Mouse (Mus musculus): ENCODE data around the gene C77080. TPM values are rescaled to one million over a fixed set of nuclear protein-coding genes. Genes with fewer than 3 reads are reported as not detected.

C77080 gene
- polyA plus RNA-seq, 1 experiment from 2014 or later = 5.1 TPM

DNA sequence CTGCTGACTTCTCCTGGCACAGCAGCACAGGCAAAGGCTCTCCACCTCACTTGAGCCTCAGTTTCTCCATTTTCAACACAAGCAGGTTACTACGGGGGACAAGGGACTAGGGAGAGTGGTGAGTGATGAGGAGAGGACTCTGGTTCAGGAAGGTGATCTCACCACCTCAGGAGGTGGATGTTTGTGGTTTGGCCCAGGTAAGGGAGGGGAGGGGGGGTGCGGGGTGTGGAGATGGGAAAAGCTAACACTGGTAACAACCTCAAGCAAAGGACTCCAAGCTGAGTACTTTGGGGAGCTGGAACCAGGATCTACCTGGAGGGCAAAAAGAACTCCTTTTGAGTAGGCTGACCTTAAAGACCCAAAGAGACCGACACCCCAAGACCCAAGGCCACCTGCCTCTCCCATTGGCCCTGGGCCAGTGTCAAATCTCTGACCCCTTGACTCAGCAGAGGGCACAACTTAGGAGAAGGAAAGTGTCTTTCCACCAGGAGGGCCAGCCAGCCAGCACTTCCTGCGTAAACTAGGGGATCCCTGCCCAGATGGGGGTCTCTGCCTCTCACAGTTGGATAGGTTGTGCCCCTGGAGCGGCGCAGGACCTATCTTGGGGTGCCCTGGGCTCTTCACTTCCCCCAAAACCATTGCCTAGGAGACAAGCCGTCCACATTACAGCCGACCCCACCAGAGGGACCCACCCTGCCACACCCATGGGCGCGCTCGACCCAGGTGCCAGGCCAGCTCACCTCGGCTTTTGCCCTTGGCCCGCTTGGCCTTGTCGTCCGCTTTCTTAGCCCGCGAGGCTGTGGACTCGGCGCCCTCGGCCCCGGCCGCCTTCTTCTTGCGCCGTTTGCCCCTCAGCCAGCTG lies 13.6 kb downstream of the C77080 start:
- H3K4me1 ChIP-seq (replicated peaks) = peaks cover 37% of the 10 kb centered on the region

GRCm38 (mm10) chr4:129246360-129247301 lies 14.6 kb downstream of the C77080 start:
- no peak overlapping the region for H3K4me3 ChIP-seq (replicated peaks)
- no peaks in the 10 kb centered on the region for H3K36me3 ChIP-seq
- peaks cover 61% of the 10 kb centered on the region for H3K27me3 ChIP-seq
- H3K9me3 ChIP-seq = no peaks in the 10 kb centered on the region
- H3K27ac ChIP-seq = no peak overlapping the region
- H3K4me1 ChIP-seq (replicated peaks) = peaks cover 42% of the 10 kb centered on the region
- no peak overlapping the region for H3K4me2 ChIP-seq (replicated peaks)
- H3K9ac ChIP-seq (replicated peaks) = no peak overlapping the region
- no peak for ATAC-seq
- 41% methylated on average over 15 of the region's 15 CpGs for WGBS

More for the DNA sequence above, 13.6 kb downstream of the C77080 start:
- no peaks in the 10 kb centered on the region for H3K9me3 ChIP-seq
- peak overlapping the region; percentile 72 for H3K9ac ChIP-seq (replicated peaks)
- H3K27me3 ChIP-seq = peaks cover 65% of the 10 kb centered on the region
- ATAC-seq = no peak
- H3K27ac ChIP-seq = no peak overlapping the region
- 10% methylated on average over 24 of the region's 24 CpGs for WGBS
- H3K4me2 ChIP-seq (replicated peaks) = peak overlapping the region; percentile 97
- peak overlapping the region; percentile 55 for H3K4me3 ChIP-seq (replicated peaks)
- no peaks in the 10 kb centered on the region for H3K36me3 ChIP-seq

DNA sequence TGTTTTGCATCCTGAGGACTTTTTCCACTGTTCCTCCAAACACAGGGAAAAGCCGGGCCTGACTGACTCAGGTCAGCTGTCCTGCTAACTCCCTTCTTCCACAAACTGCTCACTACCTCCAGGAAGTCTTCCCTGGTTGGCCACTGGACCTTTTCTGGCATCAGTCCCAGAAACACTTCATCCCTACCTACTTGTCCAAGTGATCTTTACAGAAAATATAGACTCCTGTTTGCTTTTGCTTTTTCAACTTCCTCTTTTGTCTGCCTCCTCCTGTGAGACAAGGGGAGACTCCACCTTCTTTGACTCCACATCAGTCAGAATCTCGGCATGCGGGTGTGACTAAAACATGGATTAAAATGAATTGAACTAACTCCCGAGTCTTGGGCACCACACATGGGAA lies 16.4 kb downstream of the C77080 start:
- Histone ChIP-seq H3K27ac (no peak overlapping the region), H3K9ac (replicated peaks) (no peak overlapping the region), H3K4me3 (replicated peaks) (no peak overlapping the region), H3K4me1 (replicated peaks) (peaks cover 35% of the 10 kb centered on the region), H3K36me3 (no peaks in the 10 kb centered on the region), H3K9me3 (no peaks in the 10 kb centered on the region), H3K27me3 (peaks cover 44% of the 10 kb centered on the region), H3K4me2 (replicated peaks) (no peak overlapping the region)
- no peak for ATAC-seq
- 58% methylated on average over 4 of the region's 4 CpGs for WGBS

- WGBS = 22% methylated on average over 4 of the region's 4 CpGs
- no peaks in the 10 kb centered on the region for H3K36me3 ChIP-seq
- no peaks in the 10 kb centered on the region for H3K9me3 ChIP-seq
- H3K4me3 ChIP-seq (replicated peaks) = no peak overlapping the region
- H3K27ac ChIP-seq = no peak overlapping the region
- no peak overlapping the region for H3K4me2 ChIP-seq (replicated peaks)
- H3K4me1 ChIP-seq (replicated peaks) = peaks cover 37% of the 10 kb centered on the region
- H3K9ac ChIP-seq (replicated peaks) = no peak overlapping the region
- no peak for ATAC-seq
- peaks cover 24% of the 10 kb centered on the region for H3K27me3 ChIP-seq
These were observed 18.4 kb downstream of the C77080 start for GRCm38 (mm10) chr4:129242761-129243160.

- 28% methylated on average over 4 of the region's 4 CpGs for WGBS
- H3K36me3 ChIP-seq = no peaks in the 10 kb centered on the region
- no peak for ATAC-seq
- no peak overlapping the region for H3K4me3 ChIP-seq (replicated peaks)
- 0 out of 2 replicates have a peak overlapping the region, but pooled peaks have one; percentile 19 for H3K27ac ChIP-seq
- H3K4me1 ChIP-seq (replicated peaks) = peaks cover 39% of the 10 kb centered on the region
- no peaks in the 10 kb centered on the region for H3K9me3 ChIP-seq
- no peak overlapping the region for H3K4me2 ChIP-seq (replicated peaks)
- H3K9ac ChIP-seq (replicated peaks) = 0 out of 2 replicates have a peak overlapping the region, but pooled peaks have one; percentile 14
- peaks cover 20% of the 10 kb centered on the region for H3K27me3 ChIP-seq
These were observed 18.9 kb downstream of the C77080 start for GRCm38 (mm10) chr4:129242327-129242726.

DNA sequence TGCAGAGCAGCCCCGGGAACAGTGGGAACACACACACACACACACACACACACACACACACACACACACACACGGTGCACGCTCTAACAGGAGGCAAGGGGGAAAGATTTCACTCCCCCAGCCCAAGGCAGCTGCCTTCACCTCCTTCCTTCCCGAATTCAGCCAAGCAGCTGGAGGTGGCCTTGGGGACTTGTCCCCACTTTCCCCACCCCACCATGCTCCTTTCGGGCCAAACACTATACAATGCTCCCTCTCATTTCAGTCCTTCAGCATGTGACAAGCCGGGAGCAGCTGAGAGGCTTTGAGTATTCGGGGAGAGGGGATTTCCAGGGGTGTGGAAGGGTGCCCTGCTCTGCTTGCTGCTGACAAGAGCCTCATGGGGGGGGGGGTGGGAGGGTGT lies 19.3 kb downstream of the C77080 start:
- no peak for ATAC-seq
- Histone ChIP-seq H3K9ac (replicated peaks) (0 out of 2 replicates have a peak overlapping the region, but pooled peaks have one; percentile 14), H3K4me1 (replicated peaks) (peaks cover 43% of the 10 kb centered on the region), H3K9me3 (no peaks in the 10 kb centered on the region), H3K4me2 (replicated peaks) (no peak overlapping the region), H3K27me3 (peaks cover 15% of the 10 kb centered on the region), H3K36me3 (no peaks in the 10 kb centered on the region), H3K4me3 (replicated peaks) (no peak overlapping the region), H3K27ac (0 out of 2 replicates have a peak overlapping the region, but pooled peaks have one; percentile 19)
- 6% methylated on average over 6 of the region's 7 CpGs for WGBS

- peak; percentile 88 for ATAC-seq
- H3K27me3 ChIP-seq = no peaks in the 10 kb centered on the region; the same call in 1 of the 2 replicates
- peak overlapping the region; percentile 90 for H3K4me2 ChIP-seq (replicated peaks)
- WGBS = 1% methylated on average over 24 of the region's 29 CpGs
- H3K9me3 ChIP-seq = no peaks in the 10 kb centered on the region
- H3K36me3 ChIP-seq = no peaks in the 10 kb centered on the region
- H3K9ac ChIP-seq (replicated peaks) = peak overlapping the region; percentile 82
- H3K27ac ChIP-seq = peak overlapping the region; percentile 60
- H3K4me3 ChIP-seq (replicated peaks) = peak overlapping the region; percentile 76
- peaks cover 50% of the 10 kb centered on the region for H3K4me1 ChIP-seq (replicated peaks)
These were observed 22.1 kb downstream of the C77080 start for GRCm38 (mm10) chr4:129239075-129239474.

DNA sequence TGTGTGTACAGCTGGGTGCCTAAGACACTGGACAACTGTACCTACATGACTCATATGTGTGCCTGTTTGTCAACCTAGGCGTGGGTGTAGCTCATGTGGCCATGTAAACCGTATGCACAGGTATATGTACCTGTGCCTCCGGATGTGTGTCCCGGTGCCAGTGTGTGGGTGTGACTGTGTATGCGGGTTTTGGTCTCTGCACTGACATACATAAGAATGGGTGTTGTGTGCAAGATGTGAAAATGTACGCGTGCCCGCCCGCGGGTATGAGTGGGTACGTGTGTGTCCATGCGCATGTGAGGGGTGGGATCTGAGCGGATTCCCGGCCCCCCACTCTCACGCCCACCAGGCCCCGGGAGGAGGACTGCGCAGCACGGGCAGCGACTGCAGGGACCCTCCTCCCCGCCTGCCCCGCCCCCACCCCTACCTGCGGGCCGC lies 22.6 kb downstream of the C77080 start:
- H3K9ac ChIP-seq (replicated peaks) = peak overlapping the region; percentile 82
- 2% methylated on average over 22 of the region's 23 CpGs for WGBS
- peak; percentile 64 for ATAC-seq
- no peaks in the 10 kb centered on the region for H3K9me3 ChIP-seq
- H3K4me3 ChIP-seq (replicated peaks) = peak overlapping the region; percentile 76
- H3K36me3 ChIP-seq = no peaks in the 10 kb centered on the region
- no peaks in the 10 kb centered on the region; the same call in 1 of the 2 replicates for H3K27me3 ChIP-seq
- peak overlapping the region; percentile 60 for H3K27ac ChIP-seq
- peaks cover 50% of the 10 kb centered on the region for H3K4me1 ChIP-seq (replicated peaks)
- peak overlapping the region; percentile 90 for H3K4me2 ChIP-seq (replicated peaks)

DNA sequence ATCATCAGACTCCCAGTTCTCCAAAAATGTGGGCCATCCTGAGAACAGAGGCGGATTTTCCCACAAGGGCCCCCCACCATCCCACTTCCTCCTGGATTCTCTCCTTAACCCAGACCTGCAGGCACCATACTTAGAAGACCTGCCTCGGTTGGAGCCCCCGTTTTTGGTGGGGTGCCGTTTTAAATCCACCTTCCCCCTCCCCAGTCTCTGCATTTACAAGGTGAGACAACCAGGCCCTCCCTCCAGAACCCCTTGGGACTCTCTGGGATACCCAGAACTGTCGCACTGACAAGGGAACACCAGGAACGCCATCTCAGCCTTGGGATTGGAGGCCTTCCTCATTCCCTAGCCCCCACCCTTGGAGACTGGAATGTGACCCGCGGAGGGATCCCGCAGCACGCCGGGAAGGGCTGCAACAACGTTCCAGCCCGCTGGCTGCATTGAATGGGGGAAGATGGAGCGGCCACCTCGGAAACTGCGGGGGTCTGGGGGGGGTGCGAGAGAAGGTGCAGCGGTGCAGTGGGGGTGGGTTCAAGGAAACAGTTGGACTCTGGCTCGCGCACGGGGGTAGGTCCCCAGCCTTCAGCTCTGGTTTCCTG lies 23.3 kb downstream of the C77080 start:
- H3K36me3 ChIP-seq = no peaks in the 10 kb centered on the region
- H3K9ac ChIP-seq (replicated peaks) = peak overlapping the region; percentile 82
- no peak overlapping the region for H3K27ac ChIP-seq
- WGBS = 6% methylated on average over 21 of the region's 21 CpGs
- peak overlapping the region; percentile 90 for H3K4me2 ChIP-seq (replicated peaks)
- H3K4me1 ChIP-seq (replicated peaks) = peaks cover 49% of the 10 kb centered on the region
- no peaks in the 10 kb centered on the region for H3K9me3 ChIP-seq
- peak overlapping the region; percentile 76 for H3K4me3 ChIP-seq (replicated peaks)
- 0 out of 2 replicates have a peak, but pooled peaks have one; percentile 13 for ATAC-seq
- no peaks in the 10 kb centered on the region; the same call in 1 of the 2 replicates for H3K27me3 ChIP-seq

GRCm38 (mm10) chr4:129236236-129236813 lies 24.9 kb downstream of the C77080 start:
- Histone ChIP-seq H3K9ac (replicated peaks) (no peak overlapping the region), H3K4me1 (replicated peaks) (peaks cover 38% of the 10 kb centered on the region), H3K36me3 (no peaks in the 10 kb centered on the region), H3K9me3 (no peaks in the 10 kb centered on the region), H3K27ac (no peak overlapping the region), H3K4me3 (replicated peaks) (no peak overlapping the region), H3K27me3 (no peaks in the 10 kb centered on the region; the same call in 1 of the 2 replicates), H3K4me2 (replicated peaks) (no peak overlapping the region)
- 83% methylated on average over 8 of the region's 8 CpGs for WGBS
- ATAC-seq = no peak

GRCm38 (mm10) chr4:129235147-129235546 lies 26.1 kb downstream of the C77080 start:
- Histone ChIP-seq H3K4me2 (replicated peaks) (no peak overlapping the region), H3K9me3 (no peaks in the 10 kb centered on the region), H3K36me3 (no peaks in the 10 kb centered on the region), H3K27me3 (no peaks in the 10 kb centered on the region; the same call in 1 of the 2 replicates), H3K4me3 (replicated peaks) (no peak overlapping the region), H3K27ac (no peak overlapping the region), H3K4me1 (replicated peaks) (peaks cover 37% of the 10 kb centered on the region), H3K9ac (replicated peaks) (0 out of 2 replicates have a peak overlapping the region, but pooled peaks have one; percentile 2)
- ATAC-seq = no peak
- 68% methylated on average over 3 of the region's 3 CpGs for WGBS

All from midbrain, embryonic 13.5 days (tissue).